Mouse (Mus musculus): ENCODE data around the gene Mmp23. TPM values are rescaled to one million over a fixed set of nuclear protein-coding genes. Genes with fewer than 3 reads are reported as not detected.
"Not testable (repeated sequence)": the region's sequence is repeated elsewhere in the genome, so short reads cannot be mapped to it uniquely, and the experiment has no call there.

The Mmp23 gene
- total RNA-seq, 2 experiments from 2014 or later: 4.1 to 5.4 TPM

- Histone ChIP-seq H3K27ac (no peak overlapping the region), H3K4me3 (peak overlapping the region; percentile 38)
- DNase-seq (ENCODE audit: extremely low spot score in 1 of 2, low spot score in 2 of 2): no peak
- intact Hi-C loops (cut with DNase I): loop anchor here (5.0 kb wide), 1 partner anchor 99 kb away; no protein-coding TSS in a partner anchor
- no peak for TF ChIP-seq CTCF (IDR thresholded peaks at IDR 0.05)
Observed at GRCm38 (mm10) chr4:155653451-155654182, 433 bp upstream of the Mmp23 start.

- no peak for TF ChIP-seq CTCF (IDR thresholded peaks at IDR 0.05)
- Histone ChIP-seq H3K4me3 (peak overlapping the region; percentile 38), H3K27ac (no peak overlapping the region)
- DNase-seq (ENCODE audit: extremely low spot score in 1 of 2, low spot score in 2 of 2): no peak
- intact Hi-C loops (cut with DNase I): loop anchor here (5.0 kb wide), 1 partner anchor 100 kb away; no protein-coding TSS in a partner anchor
Observed at GRCm38 (mm10) chr4:155652283-155653085, 700 bp downstream of the Mmp23 start.

DNA sequence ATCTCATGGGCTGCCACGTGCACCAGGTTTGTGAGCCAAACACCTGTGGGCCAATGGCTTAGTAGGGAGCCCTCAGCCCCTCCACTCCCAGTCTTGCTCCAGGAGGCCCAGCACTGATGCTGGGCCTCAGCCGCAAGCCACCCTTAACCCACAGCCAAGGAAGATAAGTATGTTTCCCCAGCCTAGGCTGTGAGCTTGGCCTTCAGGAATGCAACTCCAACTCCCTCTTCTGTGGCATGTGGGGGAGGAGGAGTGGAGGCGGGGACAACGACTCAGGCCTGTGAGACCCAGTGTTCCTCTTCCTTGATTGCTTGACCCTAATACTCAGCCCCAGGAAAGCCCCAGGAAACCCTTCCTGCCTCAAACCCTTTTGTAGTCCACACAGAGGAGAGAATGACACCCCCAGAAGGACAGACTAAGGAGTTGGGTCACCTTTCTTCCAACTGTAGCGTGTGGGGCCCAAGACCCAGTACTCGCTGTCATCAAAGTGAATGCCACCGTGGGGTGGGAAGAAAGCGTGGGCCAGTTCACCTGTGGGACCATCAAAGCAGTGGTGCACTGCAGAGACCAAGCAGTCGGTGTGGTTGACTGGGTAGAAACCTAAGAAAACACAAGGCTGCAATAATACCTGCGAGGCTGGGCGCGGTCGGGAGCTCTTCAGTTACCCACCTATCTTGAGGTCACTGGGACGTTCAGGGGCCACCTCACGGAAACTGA lies 1.5 kb downstream of the Mmp23 start:
- no peak for TF ChIP-seq CTCF (IDR thresholded peaks at IDR 0.05)
- no peak for DNase-seq (ENCODE audit: extremely low spot score in 1 of 2, low spot score in 2 of 2)
- no peak overlapping the region for H3K4me3 ChIP-seq
- no peak overlapping the region for H3K27ac ChIP-seq
- intact Hi-C loops (cut with DNase I): loop anchor here (5.0 kb wide), 1 partner anchor 101 kb away; no protein-coding TSS in a partner anchor

DNA sequence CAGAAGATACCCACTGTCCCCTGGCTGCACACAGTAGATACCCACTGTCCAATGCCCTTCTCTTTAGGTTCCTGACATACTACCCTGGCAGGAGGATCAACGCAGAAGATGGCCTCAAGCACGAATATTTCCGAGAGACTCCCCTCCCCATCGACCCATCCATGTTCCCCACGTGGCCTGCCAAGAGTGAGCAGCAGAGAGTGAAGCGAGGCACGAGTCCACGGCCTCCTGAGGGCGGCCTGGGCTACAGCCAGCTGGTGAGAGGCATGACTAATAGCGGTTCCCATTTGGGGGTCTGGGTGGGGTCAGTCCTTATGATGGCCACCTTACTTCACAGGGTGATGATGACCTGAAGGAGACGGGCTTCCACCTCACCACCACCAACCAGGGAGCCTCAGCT lies 3.8 kb downstream of the Mmp23 start:
- DNase-seq (ENCODE audit: extremely low spot score in 1 of 2, low spot score in 2 of 2): no peak
- no peak overlapping the region for H3K4me3 ChIP-seq
- TF ChIP-seq CTCF (IDR thresholded peaks at IDR 0.05): no peak
- H3K27ac ChIP-seq: no peak overlapping the region
- intact Hi-C loops (cut with DNase I): no loop called here

- H3K4me3 ChIP-seq: no peak overlapping the region
- TF ChIP-seq CTCF (IDR thresholded peaks at IDR 0.05): no peak
- intact Hi-C loops (cut with DNase I): no loop called here
- no peak overlapping the region for H3K27ac ChIP-seq
- no peak for DNase-seq (ENCODE audit: extremely low spot score in 1 of 2, low spot score in 2 of 2)
Observed at GRCm38 (mm10) chr4:155645721-155646120, 7.5 kb downstream of the Mmp23 start.

GRCm38 (mm10) chr4:155645308-155645707 lies 7.9 kb downstream of the Mmp23 start, which contains the start of gene Gm10563:
Gene Gm10563, minus strand, starts transcription at chr4:155645408.
- H3K27ac ChIP-seq; DNase-seq (ENCODE audit: extremely low spot score in 1 of 2, low spot score in 2 of 2); intact Hi-C loops (cut with DNase I); H3K4me3 ChIP-seq: not testable (repeated sequence)

GRCm38 (mm10) chr4:155643531-155643930 lies 9.7 kb downstream of the Mmp23 start:
- H3K4me3 ChIP-seq: no peak overlapping the region
- H3K27ac ChIP-seq: no peak overlapping the region
- no peak for DNase-seq (ENCODE audit: extremely low spot score in 1 of 2, low spot score in 2 of 2)
- intact Hi-C loops (cut with DNase I): no loop called here
- TF ChIP-seq CTCF (IDR thresholded peaks at IDR 0.05): no peak

GRCm38 (mm10) chr4:155635766-155636499 lies 17.3 kb downstream of the Mmp23 start:
- Histone ChIP-seq H3K4me3 (no peak overlapping the region), H3K27ac (no peak overlapping the region)
- DNase-seq (ENCODE audit: extremely low spot score in 1 of 2, low spot score in 2 of 2): no peak
- no peak for TF ChIP-seq CTCF (IDR thresholded peaks at IDR 0.05)
- intact Hi-C loops (cut with DNase I): no loop called here

- TF ChIP-seq CTCF (IDR thresholded peaks at IDR 0.05): no peak
- intact Hi-C loops (cut with DNase I): loop anchor here (1.0 kb wide), 1 partner anchor 12 kb away; no protein-coding TSS in a partner anchor
- Histone ChIP-seq H3K27ac (no peak overlapping the region), H3K4me3 (no peak overlapping the region)
- no peak for DNase-seq (ENCODE audit: extremely low spot score in 1 of 2, low spot score in 2 of 2)
Observed at GRCm38 (mm10) chr4:155630267-155630666, 22.9 kb downstream of the Mmp23 start.

GRCm38 (mm10) chr4:155624338-155625291 lies 28.6 kb downstream of the Mmp23 start, which contains the start of gene Cdk11b:
Gene Cdk11b, plus strand, starts transcription at chr4:155624854.
- intact Hi-C loops (cut with DNase I): loop anchor here (1.0 to 5.0 kb wide), 2 partner anchors 38 to 81 kb away; no protein-coding TSS in a partner anchor

More at GRCm38 (mm10) chr4:155624338-155625291, 28.6 kb downstream of the Mmp23 start, which contains the start of gene Cdk11b:
- peak within 1 kb of the TSS; percentile 96 for H3K27ac ChIP-seq
- no peak; the same call in 1 of the 2 replicates for TF ChIP-seq CTCF (IDR thresholded peaks at IDR 0.05)
- DNase-seq (ENCODE audit: extremely low spot score in 1 of 2, low spot score in 2 of 2): peak; percentile 97
- peak within 1 kb of the TSS; percentile 78 for H3K4me3 ChIP-seq

Data from left cerebral cortex, adult 2 months (tissue).